Mouse (Mus musculus) layer of hippocampus, adult 9-10 months (tissue): ENCODE results near the gene Slit3.
A peak's percentile ranks its signal among the peaks of the same experiment; 100 is the strongest.

ENCODE experiments used
- DNase-seq: peaks from one replicate; pipeline ENCODE4 v3.0.0; 2022; ENCODE audit warnings: low spot score

Gene Slit3

GRCm38 (mm10) chr11:35406045-35406444 lies 285.0 kb downstream of the Slit3 start:
- DNase-seq: no peak

- no peak for DNase-seq
Measured at GRCm38 (mm10) chr11:35406522-35406921, 285.5 kb downstream of the Slit3 start.

- DNase-seq: peak; percentile 61
Measured at GRCm38 (mm10) chr11:35407341-35408154, 286.5 kb downstream of the Slit3 start.

GRCm38 (mm10) chr11:35410431-35410830 lies 289.4 kb downstream of the Slit3 start:
- DNase-seq: no peak

GRCm38 (mm10) chr11:35415768-35416401 lies 294.9 kb downstream of the Slit3 start:
- DNase-seq: no peak

GRCm38 (mm10) chr11:35416402-35417093 lies 295.5 kb downstream of the Slit3 start:
- no peak for DNase-seq

- DNase-seq: no peak
Measured at GRCm38 (mm10) chr11:35417911-35418552, 297.0 kb downstream of the Slit3 start.

- no peak for DNase-seq
Measured at GRCm38 (mm10) chr11:35419013-35419412, 298.0 kb downstream of the Slit3 start.

- no peak for DNase-seq
Measured at GRCm38 (mm10) chr11:35421728-35422127, 300.7 kb downstream of the Slit3 start.

- DNase-seq: no peak
Measured at GRCm38 (mm10) chr11:35428036-35428435, 307.0 kb downstream of the Slit3 start.

- no peak for DNase-seq
Measured at GRCm38 (mm10) chr11:35431130-35431529, 310.1 kb downstream of the Slit3 start.

- DNase-seq: no peak
Measured at GRCm38 (mm10) chr11:35437510-35437909, 316.5 kb downstream of the Slit3 start.

- no peak for DNase-seq
Measured at GRCm38 (mm10) chr11:35440186-35440585, 319.2 kb downstream of the Slit3 start.

GRCm38 (mm10) chr11:35444489-35445100 lies 323.6 kb downstream of the Slit3 start:
- no peak for DNase-seq

- DNase-seq: no peak
Measured at GRCm38 (mm10) chr11:35447951-35448350, 326.9 kb downstream of the Slit3 start.

- no peak for DNase-seq
Measured at GRCm38 (mm10) chr11:35449199-35449598, 328.2 kb downstream of the Slit3 start.

- peak; percentile 44 for DNase-seq
Measured at GRCm38 (mm10) chr11:35451636-35452035, 330.6 kb downstream of the Slit3 start.

- DNase-seq: no peak
Measured at GRCm38 (mm10) chr11:35452413-35452812, 331.4 kb downstream of the Slit3 start.

- DNase-seq: no peak
Measured at GRCm38 (mm10) chr11:35454191-35454725, 333.2 kb downstream of the Slit3 start.

GRCm38 (mm10) chr11:35454781-35455180 lies 333.8 kb downstream of the Slit3 start:
- no peak for DNase-seq

- no peak for DNase-seq
Measured at GRCm38 (mm10) chr11:35458068-35458467, 337.0 kb downstream of the Slit3 start.

- no peak for DNase-seq
Measured at GRCm38 (mm10) chr11:35466701-35467100, 345.7 kb downstream of the Slit3 start.
